Mouse (Mus musculus) heart, embryonic 16.5 days (tissue): ENCODE results near the gene Bex2. TPM values are rescaled to one million over a fixed set of nuclear protein-coding genes. Genes with fewer than 3 reads are reported as not detected.
"Not testable (repeated sequence)": the region's sequence is repeated elsewhere in the genome, so short reads cannot be mapped to it uniquely, and the experiment has no call there.

Source experiments
- ATAC-seq: fragments of 200-750 bp; cut with Nextera tagmentation; replicated peaks from 2 replicates; pipeline ENCODE4 v1.8.0; 2017; ENCODE audit warnings: moderate number of reproducible peaks; ENCODE audit not compliant: insufficient read depth, low FRiP score; ENCODE audit errors: extremely low read depth
- H3K27ac ChIP-seq: fragments of 300-500 bp; sonication (generic); 2 replicates; pipeline ENCODE4 v1.5.1; 2014; ENCODE audit warnings: mild to moderate bottlenecking, low read length, control low read depth, moderate library complexity
- H3K27me3 ChIP-seq: fragments of 300-500 bp; sonication (generic); 2 replicates; pipeline ENCODE4 v1.6.1; 2014; ENCODE audit warnings: low read length, mixed read lengths; ENCODE audit not compliant: control insufficient read depth, insufficient read depth
- H3K36me3 ChIP-seq: fragments of 300-500 bp; sonication (generic); 2 replicates; pipeline ENCODE4 v1.6.1; 2014; ENCODE audit not compliant: control insufficient read depth, insufficient read depth
- H3K4me1 ChIP-seq: fragments of 300-500 bp; sonication (generic); 2 replicates; pipeline ENCODE4 v1.6.1; 2014; ENCODE audit warnings: low read length, mixed read lengths; ENCODE audit not compliant: control insufficient read depth, insufficient read depth
- H3K4me2 ChIP-seq: fragments of 300-500 bp; sonication (generic); 2 replicates; pipeline ENCODE4 v1.6.1; 2014; ENCODE audit warnings: low read depth, mild to moderate bottlenecking, control low read depth, low read length
- H3K4me3 ChIP-seq: fragments of 300-500 bp; sonication (generic); 2 replicates; pipeline ENCODE4 v1.5.1; 2014; ENCODE audit warnings: mild to moderate bottlenecking, control low read depth, low read length
- H3K9ac ChIP-seq: fragments of 300-500 bp; sonication (generic); 2 replicates; pipeline ENCODE4 v1.6.1; 2014; ENCODE audit warnings: low read length, control low read depth
- H3K9me3 ChIP-seq: fragments of 300-500 bp; sonication (generic); replicated peaks from 2 replicates; pipeline ENCODE4 v1.6.1; 2016; ENCODE audit warnings: low read length; ENCODE audit not compliant: control insufficient read depth
- WGBS: fragments of 180-500 bp; shearing (Covaris S2); extraction: QIAGEN DNeasy Blood & Tissue Kit; methylation state at CpG from one replicate; pipeline ENCODE4 v1.1.7; 2014; 5-methylcytosine and 5-hydroxymethylcytosine counted together
- polyA plus RNA-seq: library from polyadenylated mRNA; unstranded; fragments of >200 nt; fragmentation: Nextera tagmentation; extraction: Ambion mirVana; gene quantifications from 2 replicates; pipeline ENCODE4 v1.2.1, GENCODE M21; 2015

The Bex2 gene
- 15.1 and 16.0 TPM in 2 replicates for polyA plus RNA-seq

GRCm38 (mm10) chrX:136068020-136068419 lies at the start of gene Bex2:
Bex2 (minus strand) TSS chrX:136068236.
- peak; percentile 93 for ATAC-seq
- not testable (repeated sequence) for H3K27ac ChIP-seq, H3K27me3 ChIP-seq, H3K36me3 ChIP-seq, H3K9ac ChIP-seq, H3K9me3 ChIP-seq, H3K4me1 ChIP-seq
- H3K4me3 ChIP-seq: peak within 1 kb of the TSS; percentile 21
- no CpG with 5 or more reads among the region's 32 CpGs for WGBS
- H3K4me2 ChIP-seq: peak within 1 kb of the TSS; percentile 51

- Histone ChIP-seq H3K4me1 (no peaks in the 10 kb centered on the region), H3K9ac (no peak overlapping the region), H3K4me3 (peak overlapping the region; percentile 50), H3K36me3 (no peaks in the 10 kb centered on the region), H3K9me3 (no peaks in the 10 kb centered on the region), H3K27ac (no peak overlapping the region), H3K4me2 (peak overlapping the region; percentile 70), H3K27me3 (no peaks in the 10 kb centered on the region; the same call in 1 of the 2 replicates)
- 18% methylated on average over 23 of the region's 23 CpGs for WGBS
- ATAC-seq: peak; percentile 63; the same call in 1 of the 2 replicates
These were observed 47.5 kb upstream of the Bex2 start for GRCm38 (mm10) chrX:136115419-136115961.

- no peak for ATAC-seq
- Histone ChIP-seq H3K27me3 (no peaks in the 10 kb centered on the region; the same call in 1 of the 2 replicates), H3K27ac (no peak overlapping the region), H3K4me1 (no peaks in the 10 kb centered on the region), H3K4me2 (peak overlapping the region; percentile 70; the same call in 1 of the 2 replicates), H3K9ac (no peak overlapping the region), H3K36me3 (no peaks in the 10 kb centered on the region), H3K9me3 (no peaks in the 10 kb centered on the region), H3K4me3 (peak overlapping the region; percentile 50; the same call in 1 of the 2 replicates)
- WGBS: 23% methylated on average over 4 of the region's 4 CpGs
These were observed 47.0 kb upstream of the Bex2 start for GRCm38 (mm10) chrX:136115015-136115414.

GRCm38 (mm10) chrX:136107942-136108341 lies 39.9 kb upstream of the Bex2 start:
- WGBS: 33% methylated on average over 6 of the region's 6 CpGs
- H3K27me3 ChIP-seq: peaks cover 3% of the 10 kb centered on the region
- H3K4me2 ChIP-seq: peak overlapping the region; percentile 30; the same call in 1 of the 2 replicates
- no peak overlapping the region for H3K9ac ChIP-seq
- no peak overlapping the region for H3K4me3 ChIP-seq
- no peak overlapping the region for H3K27ac ChIP-seq
- ATAC-seq: no peak
- H3K9me3 ChIP-seq: no peaks in the 10 kb centered on the region
- H3K4me1 ChIP-seq: no peaks in the 10 kb centered on the region
- no peaks in the 10 kb centered on the region for H3K36me3 ChIP-seq

- Histone ChIP-seq H3K4me3 (no peak overlapping the region), H3K9ac (no peak overlapping the region), H3K4me1 (no peaks in the 10 kb centered on the region), H3K36me3 (no peaks in the 10 kb centered on the region), H3K4me2 (no peak overlapping the region), H3K27me3 (peaks cover 3% of the 10 kb centered on the region; the same call in 1 of the 2 replicates), H3K9me3 (no peaks in the 10 kb centered on the region), H3K27ac (no peak overlapping the region)
- ATAC-seq: no peak
- 72% methylated on average over 3 of the region's 3 CpGs for WGBS
These were observed 36.7 kb upstream of the Bex2 start for GRCm38 (mm10) chrX:136104724-136105088.

GRCm38 (mm10) chrX:136104046-136104723 lies 36.1 kb upstream of the Bex2 start:
- Histone ChIP-seq H3K36me3 (no peaks in the 10 kb centered on the region), H3K27ac (no peak overlapping the region), H3K4me1 (no peaks in the 10 kb centered on the region), H3K9me3 (no peaks in the 10 kb centered on the region), H3K9ac (no peak overlapping the region), H3K27me3 (no peaks in the 10 kb centered on the region; the same call in 1 of the 2 replicates), H3K4me2 (no peak overlapping the region), H3K4me3 (no peak overlapping the region)
- 65% methylated on average over 4 of the region's 4 CpGs for WGBS
- ATAC-seq: no peak

- H3K27ac ChIP-seq: no peak overlapping the region
- H3K36me3 ChIP-seq: no peaks in the 10 kb centered on the region
- no peaks in the 10 kb centered on the region for H3K27me3 ChIP-seq
- H3K9ac ChIP-seq: no peak overlapping the region
- no peak overlapping the region for H3K4me2 ChIP-seq
- WGBS: 42% methylated on average over 2 of the region's 2 CpGs
- H3K4me3 ChIP-seq: no peak overlapping the region
- no peak for ATAC-seq
- H3K4me1 ChIP-seq: no peaks in the 10 kb centered on the region
- H3K9me3 ChIP-seq: no peaks in the 10 kb centered on the region
These were observed 26.4 kb upstream of the Bex2 start for GRCm38 (mm10) chrX:136094421-136094820.

GRCm38 (mm10) chrX:136092497-136093279 lies 24.7 kb upstream of the Bex2 start:
- no peaks in the 10 kb centered on the region for H3K27me3 ChIP-seq
- no peak overlapping the region for H3K27ac ChIP-seq
- H3K9ac ChIP-seq: no peak overlapping the region
- H3K36me3 ChIP-seq: no peaks in the 10 kb centered on the region
- no peak overlapping the region for H3K4me3 ChIP-seq
- H3K4me2 ChIP-seq: no peak overlapping the region
- no peak for ATAC-seq
- 26% methylated on average over 2 of the region's 2 CpGs for WGBS
- no peaks in the 10 kb centered on the region for H3K9me3 ChIP-seq
- no peaks in the 10 kb centered on the region for H3K4me1 ChIP-seq

- Histone ChIP-seq H3K9me3 (no peaks in the 10 kb centered on the region), H3K4me1 (no peaks in the 10 kb centered on the region), H3K27ac (no peak within 1 kb of the TSS), H3K36me3 (no peaks in the 10 kb centered on the region), H3K4me2 (no peak within 1 kb of the TSS), H3K27me3 (no peaks in the 10 kb centered on the region), H3K4me3 (no peak within 1 kb of the TSS), H3K9ac (no peak within 1 kb of the TSS)
- no peak for ATAC-seq
- 75% methylated on average over 9 of the region's 9 CpGs for WGBS
These were observed 17.1 kb upstream of the Bex2 start, which contains the start of gene Nxf3 for GRCm38 (mm10) chrX:136085155-136085554. Nxf3 (minus strand) TSS chrX:136085255.
